Mouse (Mus musculus): ENCODE data around the gene Krt17.
"Not testable (repeated sequence)": the region's sequence is repeated elsewhere in the genome, so short reads cannot be mapped to it uniquely, and the experiment has no call there.

Gene Krt17

DNA sequence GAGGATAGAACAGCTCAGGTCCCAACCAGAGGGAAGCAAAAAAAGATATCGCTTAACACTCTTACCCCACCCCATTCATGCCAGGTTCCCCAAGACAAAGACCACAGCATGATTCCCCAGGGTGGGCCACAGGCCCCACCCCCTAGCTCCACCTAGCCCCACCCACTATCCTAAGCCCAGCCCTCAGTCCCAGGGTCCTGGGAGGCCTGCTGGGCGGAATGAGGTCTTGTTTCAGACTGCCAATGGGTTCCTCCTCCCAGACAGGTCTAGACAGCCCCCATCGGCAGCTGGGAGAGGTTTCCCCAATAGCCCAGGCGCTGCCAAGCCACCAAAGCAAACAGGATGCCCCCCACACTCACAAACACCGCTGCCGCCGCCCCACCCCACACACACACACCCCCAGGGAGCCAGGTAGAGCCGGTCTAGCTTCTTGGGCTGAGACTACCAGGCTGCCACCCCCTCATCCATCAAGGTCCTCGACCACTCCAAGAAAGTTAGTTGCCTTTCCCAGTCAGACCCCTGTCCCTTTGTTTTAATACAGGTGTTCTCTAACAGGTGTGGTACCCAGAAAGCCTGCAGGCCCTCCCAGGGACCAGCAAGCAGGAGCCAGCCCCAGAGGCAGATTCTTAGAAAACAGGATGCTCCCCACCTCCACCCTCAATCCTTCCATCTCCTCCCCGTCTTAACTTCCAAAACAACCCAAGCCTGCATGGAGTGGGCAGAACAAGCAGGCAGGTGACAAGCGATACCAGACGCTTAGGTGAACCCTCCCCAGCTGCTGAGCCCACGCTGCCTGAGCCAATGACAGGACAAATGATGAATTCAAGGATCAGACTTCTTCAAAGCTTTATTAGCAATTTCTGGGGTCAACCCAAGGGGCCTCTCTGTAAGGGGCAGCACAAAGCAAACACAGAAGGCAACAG lies 1.5 kb upstream of the Krt17 start:
- no peak for DNase-seq (ENCODE audit: low spot score)

DNA sequence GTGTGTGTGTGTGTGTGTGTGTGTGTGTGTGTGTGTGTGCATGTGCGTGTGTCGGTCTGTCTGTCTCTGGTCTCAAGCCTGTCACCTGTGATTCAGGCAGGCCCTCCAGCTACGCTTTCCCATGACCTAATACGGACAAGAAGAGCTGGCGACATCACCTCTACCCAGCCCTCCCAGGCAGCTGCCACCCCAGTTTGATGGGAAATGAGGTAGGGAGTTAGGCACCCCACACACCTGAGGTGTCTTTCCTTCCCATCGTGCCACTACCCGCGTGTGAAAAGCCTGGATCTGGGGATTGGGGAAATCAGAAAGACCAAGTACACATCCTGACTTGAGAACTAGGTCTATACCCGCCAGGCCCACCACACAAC lies 391 bp upstream of the Krt17 start:
- DNase-seq (ENCODE audit: low spot score): no peak

DNA sequence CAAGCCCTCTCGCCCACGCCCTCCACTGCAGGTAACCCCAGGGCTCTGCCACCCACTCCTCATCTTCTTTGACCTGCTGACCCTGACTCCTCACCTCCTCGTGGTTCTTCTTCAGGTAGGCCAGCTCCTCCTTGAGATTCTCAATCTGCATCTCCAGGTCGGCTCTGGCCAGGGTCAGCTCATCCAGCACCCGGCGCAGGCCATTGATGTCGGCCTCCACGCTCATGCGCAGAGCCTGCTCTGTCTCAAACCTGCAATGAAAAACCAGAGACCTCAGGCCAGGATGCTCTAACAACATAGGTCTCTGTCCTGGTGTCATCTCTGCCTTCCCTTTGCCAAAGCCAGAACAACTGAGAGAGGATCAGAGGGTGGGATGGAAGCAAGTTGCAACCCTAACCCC lies 1.8 kb downstream of the Krt17 start:
- no peak for DNase-seq (ENCODE audit: low spot score)

DNA sequence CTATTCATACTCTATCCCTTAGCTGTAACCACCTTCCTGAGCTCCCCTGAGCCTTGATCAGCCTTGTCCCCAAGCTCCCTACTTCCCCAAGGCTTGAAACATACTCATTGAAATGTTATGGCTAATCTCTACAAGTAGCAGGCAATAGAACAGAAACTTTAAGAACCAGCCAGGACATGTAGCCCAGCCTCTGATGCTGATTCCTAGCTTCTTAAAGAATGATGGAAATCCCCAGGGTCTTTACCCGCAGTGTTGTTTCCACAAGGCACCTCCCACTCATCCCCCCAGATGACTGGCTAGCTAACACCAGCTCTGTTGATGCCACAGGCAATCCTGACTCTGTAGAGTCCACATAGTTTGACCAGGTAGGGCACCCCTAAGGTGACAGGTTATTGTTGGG lies 2.9 kb downstream of the Krt17 start:
- DNase-seq (ENCODE audit: low spot score): no peak

DNA sequence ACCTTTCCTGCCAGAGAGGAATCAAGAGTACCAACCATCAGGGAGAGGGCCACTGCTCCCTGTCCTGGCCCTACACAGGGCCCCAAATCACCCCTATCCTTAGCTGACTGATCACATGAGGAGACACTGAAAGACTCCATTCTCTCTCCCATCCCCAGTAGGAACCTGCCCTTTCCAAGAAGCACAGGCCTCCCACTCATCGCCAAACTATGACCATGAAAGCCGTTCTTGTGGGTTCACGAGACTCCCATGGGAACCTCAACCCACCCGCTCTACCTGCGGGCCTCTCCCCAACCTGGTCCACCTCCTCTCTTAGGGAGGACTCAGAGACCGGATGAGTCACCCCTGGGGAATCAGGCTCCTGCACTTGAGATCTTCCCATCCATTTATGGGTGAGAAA lies 5.3 kb downstream of the Krt17 start:
- no peak for DNase-seq (ENCODE audit: low spot score)

DNA sequence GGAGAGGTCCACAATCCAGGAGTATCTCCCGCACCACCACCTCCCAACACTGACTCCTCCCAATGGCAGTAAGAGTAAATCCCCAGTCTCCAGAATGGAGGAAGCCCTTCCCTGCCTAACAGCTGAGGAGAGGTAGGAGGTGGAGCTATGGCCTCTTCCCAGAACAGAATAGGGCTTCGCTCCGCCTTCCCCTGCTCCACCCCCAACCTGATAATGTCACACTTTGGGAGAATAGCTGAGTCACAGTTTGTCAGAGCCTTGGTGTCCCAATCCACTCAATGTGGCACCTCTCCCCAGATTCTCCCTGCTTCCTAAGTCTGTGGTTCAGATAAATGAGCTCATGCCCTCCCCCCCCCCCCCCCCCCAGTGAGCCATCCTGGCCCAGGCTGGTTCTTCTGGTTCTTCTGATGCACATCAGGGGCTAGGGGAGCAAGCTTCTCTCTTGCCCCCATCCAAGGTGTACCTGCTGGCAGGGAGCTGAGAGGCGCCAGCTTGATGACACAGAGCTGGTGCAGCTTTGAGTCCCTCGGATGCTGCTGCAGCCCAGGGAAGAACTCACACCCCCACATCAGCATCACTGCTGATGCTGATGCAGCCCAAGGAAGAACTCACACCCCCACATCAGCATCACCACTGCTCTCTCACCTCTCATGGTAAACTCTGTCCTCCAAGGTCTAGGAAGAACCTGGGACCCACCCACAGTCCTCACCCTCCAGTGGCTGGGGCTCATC lies 6.3 kb downstream of the Krt17 start:
- DNase-seq (ENCODE audit: low spot score): no peak

DNA sequence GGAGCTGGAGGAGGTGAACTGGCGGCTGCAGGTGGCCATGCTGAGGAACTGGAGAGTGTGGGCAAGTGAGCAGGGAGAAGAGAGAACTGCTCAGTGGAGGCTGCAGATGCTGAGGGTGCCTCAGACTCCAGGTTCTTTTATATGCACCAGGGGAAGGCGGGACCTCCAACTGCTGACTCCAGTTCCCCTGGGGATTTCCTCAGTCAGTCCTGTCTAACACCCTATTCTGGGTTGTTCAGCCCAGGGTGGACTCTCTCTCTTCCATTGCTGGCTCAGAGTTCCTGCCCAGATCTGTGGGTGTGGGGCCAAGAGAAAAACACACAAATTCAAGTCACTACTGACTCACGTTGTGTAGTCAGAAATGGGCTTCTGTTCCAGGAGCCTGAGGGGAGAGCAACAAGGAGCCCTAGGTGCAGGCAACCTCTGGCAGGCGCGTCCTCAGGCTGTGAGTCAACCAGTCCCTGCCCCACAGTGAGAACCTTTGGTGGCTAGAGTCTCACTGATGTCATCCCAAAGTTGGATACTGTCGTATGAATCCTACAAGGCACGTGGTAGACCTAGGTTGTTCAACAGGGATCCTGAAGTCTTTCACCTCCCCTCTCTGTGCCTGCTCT lies 11.9 kb downstream of the Krt17 start, which contains the start of gene Krt16:
Krt16 (minus strand) TSS at position 51 of the 614 bp plus-strand sequence.
- DNase-seq (ENCODE audit: low spot score): no peak

DNA sequence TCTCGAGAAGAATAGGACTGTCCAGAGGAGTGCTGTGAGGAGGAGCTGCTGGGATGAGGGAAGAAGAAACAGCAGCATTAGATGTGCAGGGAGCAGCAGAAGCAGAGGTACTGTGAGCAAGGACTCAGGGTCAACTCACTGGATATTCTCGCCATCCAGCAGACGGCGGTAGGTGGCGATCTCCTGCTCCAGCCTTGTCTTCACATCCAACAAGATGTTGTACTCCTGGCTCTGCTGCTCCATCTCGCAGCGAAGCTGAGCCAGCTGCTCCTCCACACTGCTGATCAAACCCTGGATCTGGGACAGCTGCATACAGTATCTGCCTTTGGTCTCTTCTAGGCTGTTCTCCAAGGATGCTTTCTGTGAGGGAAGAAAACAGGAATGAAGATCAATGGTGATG lies 14.4 kb downstream of the Krt17 start:
- DNase-seq (ENCODE audit: low spot score): not testable (repeated sequence)

DNA sequence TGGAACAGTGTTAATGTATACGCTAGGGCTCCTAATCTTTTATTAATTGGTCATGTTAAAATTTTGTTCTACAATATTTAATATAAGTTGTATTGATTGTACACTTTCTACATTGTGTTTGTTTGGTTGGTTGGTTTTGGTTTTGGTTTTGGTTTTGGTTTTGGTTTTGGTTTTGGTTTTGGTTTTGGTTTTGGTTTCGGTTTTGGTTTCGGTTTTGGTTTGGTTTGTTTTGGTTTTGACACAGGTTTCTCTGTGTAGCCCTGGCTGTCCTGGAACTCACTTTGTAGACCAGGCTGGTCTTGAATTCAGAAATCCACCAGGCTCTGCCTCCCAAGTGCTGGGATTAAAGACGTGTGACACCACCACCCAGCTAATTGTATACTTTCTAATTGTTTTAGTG lies 20.6 kb downstream of the Krt17 start:
- DNase-seq (ENCODE audit: low spot score): not testable (repeated sequence)

DNA sequence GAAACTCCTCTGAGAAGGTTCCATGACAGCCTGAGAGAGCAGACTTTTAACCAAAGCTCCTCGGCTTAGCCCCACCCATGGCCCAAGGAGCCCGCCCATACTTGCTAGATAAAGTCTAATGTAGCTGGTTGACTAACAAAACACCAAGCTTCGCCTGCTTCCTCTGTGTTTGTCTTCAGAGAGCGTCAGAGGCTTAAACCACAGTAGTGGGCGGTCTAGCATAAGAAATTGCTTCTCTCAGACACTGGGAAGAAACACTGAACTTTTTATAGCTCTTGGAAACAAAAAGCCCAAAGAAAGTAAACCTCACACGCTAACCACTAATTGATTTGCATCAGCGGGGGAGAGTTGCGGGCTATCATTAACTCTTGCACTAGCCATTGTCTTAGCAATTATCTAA lies 39.1 kb downstream of the Krt17 start:
- DNase-seq (ENCODE audit: low spot score): no peak

DNA sequence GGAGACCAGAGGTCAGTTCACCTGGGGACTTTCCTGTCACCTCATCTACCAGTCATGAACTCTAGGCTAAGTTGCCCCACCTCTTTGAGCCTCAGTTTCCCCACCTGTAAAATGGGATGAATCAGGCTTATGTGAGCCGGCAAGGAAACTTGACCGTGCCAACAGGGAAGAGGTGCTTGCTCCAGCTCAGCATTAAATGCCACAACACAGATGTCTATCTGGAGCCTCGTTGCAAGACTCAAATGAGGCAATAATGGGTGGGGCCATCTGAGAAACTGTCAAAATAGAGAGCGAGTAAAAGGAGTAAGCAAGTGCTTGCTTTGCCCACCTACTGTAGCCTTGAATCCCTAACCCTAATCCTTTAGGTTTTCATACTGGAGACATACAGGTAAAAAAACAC lies 41.5 kb downstream of the Krt17 start:
- DNase-seq (ENCODE audit: low spot score): no peak

DNA sequence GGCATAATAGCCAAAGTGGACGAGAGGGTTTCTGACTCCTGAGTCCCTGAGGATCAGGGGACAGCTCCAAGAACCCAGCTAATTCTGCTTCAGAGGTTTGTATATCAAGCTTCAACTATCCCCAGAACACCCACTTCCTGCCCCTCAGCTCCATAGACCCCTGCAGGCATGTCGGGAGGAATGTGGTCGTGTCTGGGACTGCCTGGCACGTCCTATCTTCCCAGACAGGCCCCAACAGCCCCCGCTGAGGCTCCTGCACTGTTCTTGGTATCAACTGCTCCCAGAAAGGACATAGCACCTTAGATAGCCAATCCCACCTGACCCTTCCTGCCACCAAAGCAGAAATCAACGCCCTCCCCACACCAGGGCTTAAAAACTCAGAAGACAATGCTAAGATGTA lies 52.3 kb downstream of the Krt17 start:
- DNase-seq (ENCODE audit: low spot score): no peak

DNA sequence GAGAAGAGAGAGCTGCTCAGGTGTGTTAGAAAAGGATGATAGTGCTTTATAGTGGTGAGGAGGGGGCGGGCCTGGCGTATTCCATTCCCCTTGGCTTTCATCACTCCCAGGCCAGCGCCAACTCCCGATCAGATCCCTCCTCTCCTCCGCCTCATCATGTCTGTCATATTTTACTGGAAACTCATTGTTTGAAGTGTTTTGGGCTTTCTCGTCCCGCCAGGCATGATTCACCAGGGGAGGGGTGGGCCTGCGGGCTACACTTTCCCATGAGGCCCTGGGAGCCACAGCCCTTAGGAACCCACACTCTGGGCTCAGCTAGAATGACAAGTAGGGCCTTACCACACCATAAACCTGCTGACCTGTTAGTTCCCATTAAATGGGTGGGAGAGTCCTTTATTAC lies 53.3 kb downstream of the Krt17 start, which contains the start of gene Krt14:
Krt14 (minus strand) TSS at position 51 of the 400 bp plus-strand sequence.
- no peak for DNase-seq (ENCODE audit: low spot score)

Data from left cerebral cortex, adult 11 months (tissue).